Mouse (Mus musculus): ENCODE results near the gene Nectin3. TPM values are rescaled to one million over a fixed set of nuclear protein-coding genes. Genes with fewer than 3 reads are reported as not detected.

Nectin3 gene
- total RNA-seq (2021): 10 to 100 TPM; 53.5 to 60.0 TPM
- long read RNA-seq, experiment 1, transcript Nectin3-201 (6 exons, 3,062 nt): major isoform, 20 of 35 reads
- long read RNA-seq, experiment 1, partial matches to known transcripts: 3 of 35 reads
- long read RNA-seq, experiment 1, other reads (novel, unspliced or antisense): 9 of 35 reads
- long read RNA-seq, experiment 2, full-length matches to known transcripts: 53 of 74 reads
- long read RNA-seq, experiment 2, partial matches to known transcripts: 4 of 74 reads
- long read RNA-seq, experiment 2, other reads (novel, unspliced or antisense): 17 of 74 reads

DNA sequence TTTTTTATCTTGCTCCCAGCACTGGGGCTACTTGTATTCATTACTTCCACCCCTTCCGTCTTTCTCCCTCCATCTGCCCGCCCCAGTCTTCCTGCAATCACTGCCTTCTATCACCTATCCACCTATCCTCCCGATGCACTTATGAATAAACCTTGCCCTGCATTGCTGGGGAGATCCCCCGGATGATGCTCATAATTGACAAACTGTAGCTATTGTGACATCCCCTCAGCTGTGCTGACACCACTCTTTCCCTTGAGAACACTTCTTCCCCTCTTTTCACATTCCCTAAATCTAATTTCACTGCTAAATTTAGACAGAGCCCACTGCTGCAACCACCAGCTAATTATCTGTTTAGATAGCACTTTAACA is at the start of gene Nectin3:
Nectin3 (minus strand) TSS at position 105 of the 369 bp plus-strand sequence.
- peak in 1 of 2 experiments; percentile 12 for DNase-seq (ENCODE audit: low spot score in 2 of 2)
- peak within 1 kb of the TSS; percentile 93 for H3K27ac ChIP-seq
- TF ChIP-seq CTCF (conservative IDR thresholded peaks at IDR 0.05): no peak
- H3K4me3 ChIP-seq: peak within 1 kb of the TSS; percentile 82

GRCm38 (mm10) chr16:46538092-46538491 is 39.8 kb upstream of the Nectin3 start:
- peak; percentile 18 to 53 for DNase-seq (ENCODE audit: low spot score in 2 of 2)
- Histone ChIP-seq H3K4me3 (no peak overlapping the region), H3K27ac (no peak overlapping the region; the same call in 1 of the 2 replicates)
- TF ChIP-seq CTCF (conservative IDR thresholded peaks at IDR 0.05): no peak

DNA sequence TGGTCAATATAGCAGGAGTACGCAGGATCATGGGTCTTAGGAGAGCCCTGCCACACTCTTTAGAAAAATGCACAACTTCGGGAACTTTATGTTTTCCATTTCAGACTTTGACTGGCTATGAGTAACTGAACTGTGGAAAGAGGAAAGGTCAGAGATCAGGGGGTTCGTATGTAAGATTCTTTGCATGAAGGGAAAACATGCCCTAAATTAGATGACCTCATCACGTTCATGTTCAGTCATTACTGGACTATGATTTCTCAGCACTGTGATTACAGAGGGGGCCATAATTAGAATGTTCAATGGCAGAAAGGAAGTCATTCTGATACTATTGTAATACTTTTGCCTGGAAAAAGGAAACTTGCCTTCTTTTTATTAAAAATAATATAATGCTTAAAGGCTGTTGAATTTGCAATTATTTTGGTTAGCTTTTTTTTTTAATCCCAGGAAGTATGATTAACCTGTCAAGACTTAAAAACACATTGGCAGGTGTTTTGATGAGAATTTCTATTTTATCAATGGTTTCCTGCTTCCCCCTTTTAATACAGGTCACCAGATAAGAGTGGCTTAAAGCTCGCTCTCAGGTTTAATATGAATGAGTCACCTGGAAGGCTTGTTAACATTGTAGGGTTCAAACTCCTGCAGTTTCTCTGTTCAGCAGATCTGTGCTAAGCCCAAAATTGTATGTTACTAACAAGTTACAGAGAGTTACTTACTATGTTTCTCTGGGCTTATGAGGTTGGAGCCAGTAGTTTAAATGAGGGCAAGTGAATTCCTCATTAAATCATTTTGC is 34.3 kb upstream of the Nectin3 start:
- Histone ChIP-seq H3K27ac (no peak overlapping the region), H3K4me3 (no peak overlapping the region)
- no peak for TF ChIP-seq CTCF (conservative IDR thresholded peaks at IDR 0.05)
- DNase-seq (ENCODE audit: low spot score in 2 of 2): no peak

GRCm38 (mm10) chr16:46531023-46531422 is 32.7 kb upstream of the Nectin3 start:
- Histone ChIP-seq H3K27ac (no peak overlapping the region), H3K4me3 (no peak overlapping the region)
- TF ChIP-seq CTCF (conservative IDR thresholded peaks at IDR 0.05): no peak
- no peak for DNase-seq (ENCODE audit: low spot score in 2 of 2)

GRCm38 (mm10) chr16:46520885-46521417 is 22.6 kb upstream of the Nectin3 start:
- H3K27ac ChIP-seq: no peak overlapping the region
- no peak overlapping the region for H3K4me3 ChIP-seq
- no peak for DNase-seq (ENCODE audit: low spot score in 2 of 2)
- no peak for TF ChIP-seq CTCF (conservative IDR thresholded peaks at IDR 0.05)

- no peak for DNase-seq (ENCODE audit: low spot score in 2 of 2)
- TF ChIP-seq CTCF (conservative IDR thresholded peaks at IDR 0.05): no peak
- H3K4me3 ChIP-seq: no peak overlapping the region
Measured at GRCm38 (mm10) chr16:46519606-46520005, 21.3 kb upstream of the Nectin3 start.

GRCm38 (mm10) chr16:46507944-46508333 is 9.6 kb upstream of the Nectin3 start:
- TF ChIP-seq CTCF (conservative IDR thresholded peaks at IDR 0.05): no peak
- no peak for DNase-seq (ENCODE audit: low spot score in 2 of 2)
- Histone ChIP-seq H3K4me3 (no peak overlapping the region), H3K27ac (no peak overlapping the region)

More at GRCm38 (mm10) chr16:46519606-46520005, 21.3 kb upstream of the Nectin3 start:
- no peak overlapping the region for H3K27ac ChIP-seq

DNA sequence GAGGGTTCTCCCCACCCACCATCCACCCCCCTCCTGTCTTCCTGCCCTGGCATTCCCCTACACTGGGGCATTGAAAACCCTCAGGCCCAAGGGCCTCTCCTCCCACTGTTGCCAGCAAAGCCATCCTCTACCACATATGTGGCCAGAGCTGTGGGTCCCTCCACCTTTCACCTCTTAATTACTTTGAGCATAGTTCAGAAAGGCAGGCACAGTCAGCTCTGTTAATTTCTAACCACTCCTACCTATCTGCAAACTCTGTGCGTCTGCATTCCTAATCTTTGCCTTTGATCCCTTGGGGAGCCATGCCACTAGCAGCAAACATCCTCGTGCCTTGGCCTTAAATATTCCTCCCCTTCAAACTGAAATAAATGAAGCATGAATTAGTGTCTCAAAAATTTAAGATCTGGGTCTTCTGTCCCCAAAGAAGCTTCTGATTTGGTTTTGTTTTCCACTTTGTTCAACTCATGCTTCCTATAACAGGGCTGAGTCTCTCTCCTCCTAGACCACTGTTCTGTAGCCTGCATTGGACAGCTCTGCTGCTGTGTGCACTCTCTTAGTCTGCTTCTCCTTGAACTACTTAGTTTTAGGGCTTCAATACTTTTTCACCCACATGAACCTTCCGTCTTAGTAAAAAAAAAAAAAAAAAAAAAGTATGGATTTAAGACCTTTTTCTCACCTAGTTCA is 9.1 kb upstream of the Nectin3 start:
- Histone ChIP-seq H3K27ac (no peak overlapping the region), H3K4me3 (no peak overlapping the region)
- TF ChIP-seq CTCF (conservative IDR thresholded peaks at IDR 0.05): no peak
- DNase-seq (ENCODE audit: low spot score in 2 of 2): no peak

DNA sequence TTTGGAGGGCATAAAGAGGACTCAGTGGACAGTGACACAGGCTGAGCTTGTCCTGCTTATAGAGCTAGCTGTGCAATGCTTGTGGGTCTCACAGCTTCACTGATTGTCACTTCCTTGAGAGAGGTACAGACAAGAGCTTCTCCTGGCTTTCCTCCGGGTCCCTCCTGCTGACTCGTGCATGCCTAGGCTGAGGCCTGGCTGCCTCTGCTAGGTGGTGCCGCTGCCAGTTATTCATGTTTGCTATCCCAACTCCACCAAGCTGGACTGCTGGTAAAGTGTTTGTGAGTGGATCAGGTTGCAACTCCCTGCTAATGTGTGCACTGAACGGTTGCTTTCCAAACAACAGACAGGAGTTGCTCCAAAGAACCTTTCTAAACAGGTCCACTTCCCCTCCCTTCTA is 5.7 kb upstream of the Nectin3 start:
- DNase-seq (ENCODE audit: low spot score in 2 of 2): no peak
- Histone ChIP-seq H3K4me3 (no peak overlapping the region), H3K27ac (no peak overlapping the region)
- TF ChIP-seq CTCF (conservative IDR thresholded peaks at IDR 0.05): no peak

DNA sequence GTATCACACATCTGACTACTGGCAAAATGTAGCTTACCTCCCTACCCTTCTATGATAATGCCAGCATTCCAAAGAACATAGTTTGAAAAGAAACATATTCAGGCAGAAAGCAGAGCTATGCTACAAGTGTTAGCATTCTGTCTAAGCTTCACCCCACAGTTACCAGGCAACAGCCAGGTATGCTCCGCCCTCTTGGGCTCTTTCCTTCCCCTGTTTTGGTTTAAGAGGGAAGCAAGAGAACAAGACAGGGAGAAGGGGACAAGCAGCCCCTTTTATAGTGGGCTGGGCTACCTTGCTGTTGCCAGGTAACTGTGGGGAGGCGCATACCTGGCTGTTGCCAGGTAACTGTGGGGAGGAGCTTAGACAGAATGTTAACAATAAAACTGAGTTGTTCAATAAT is 4.0 kb upstream of the Nectin3 start:
- H3K27ac ChIP-seq: no peak overlapping the region
- no peak for DNase-seq (ENCODE audit: low spot score in 2 of 2)
- no peak overlapping the region for H3K4me3 ChIP-seq
- TF ChIP-seq CTCF (conservative IDR thresholded peaks at IDR 0.05): no peak

DNA sequence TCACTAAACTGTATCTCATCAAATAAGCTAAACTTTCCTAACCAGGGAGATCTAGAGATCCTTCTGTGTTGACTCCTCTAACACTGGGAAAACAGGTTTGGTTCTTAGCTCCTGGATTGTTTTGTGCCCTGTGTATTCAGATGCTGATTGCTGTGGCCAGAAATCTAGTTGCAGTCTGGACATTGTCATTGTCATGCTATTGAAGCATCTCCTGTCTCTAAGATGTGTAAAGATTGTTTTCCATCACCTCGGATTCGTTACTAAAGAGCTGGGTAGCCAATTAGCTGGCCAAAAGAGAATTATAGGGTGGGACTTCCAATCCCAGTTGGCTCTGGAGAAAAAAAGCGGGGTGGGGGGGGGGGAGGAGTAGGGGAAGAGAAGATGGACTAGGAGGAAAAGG is 2.4 kb upstream of the Nectin3 start:
- H3K4me3 ChIP-seq: no peak overlapping the region
- no peak overlapping the region for H3K27ac ChIP-seq
- no peak for TF ChIP-seq CTCF (conservative IDR thresholded peaks at IDR 0.05)
- DNase-seq (ENCODE audit: low spot score in 2 of 2): no peak

DNA sequence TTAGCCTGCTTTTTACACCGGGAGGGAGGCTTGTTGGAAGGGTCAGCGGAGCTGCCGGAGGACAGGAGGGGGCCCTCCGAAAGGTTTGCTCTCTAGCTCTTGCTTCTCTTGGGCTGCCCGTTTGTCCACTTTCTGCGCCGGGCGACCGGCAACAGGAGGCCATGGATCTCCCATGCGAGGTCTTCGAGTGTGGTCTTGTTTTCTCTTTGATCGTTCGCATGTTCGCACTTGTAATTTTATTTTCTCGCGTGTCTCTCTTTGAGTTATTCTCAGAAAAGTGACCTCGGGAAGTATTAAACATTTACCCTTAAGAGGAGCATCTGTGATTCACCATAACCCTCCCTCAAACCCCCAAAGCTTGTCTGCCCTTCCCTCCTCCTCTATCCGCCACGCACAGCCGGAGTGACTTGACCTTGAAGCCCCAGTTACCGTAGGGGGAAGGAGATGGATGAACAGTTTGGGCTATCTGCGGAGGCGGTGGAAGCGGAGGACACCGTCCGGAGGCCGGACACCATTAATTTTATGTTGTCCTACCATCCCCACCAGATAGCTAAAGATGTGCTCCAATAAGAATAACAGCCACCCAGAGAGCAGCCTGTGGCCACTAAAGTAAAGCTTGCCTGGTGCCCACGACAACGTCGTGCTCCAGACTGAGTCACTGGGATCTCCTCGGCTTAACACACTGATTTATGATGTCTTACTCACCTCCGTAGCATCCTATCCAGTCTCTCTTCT is 472 bp downstream of the Nectin3 start:
- TF ChIP-seq CTCF (conservative IDR thresholded peaks at IDR 0.05): no peak
- peak overlapping the region; percentile 93 for H3K27ac ChIP-seq
- peak overlapping the region; percentile 82 for H3K4me3 ChIP-seq
- DNase-seq (ENCODE audit: low spot score in 2 of 2): peak; percentile 11 to 20

All from layer of hippocampus, adult 2 months (tissue).